Mouse (Mus musculus): ENCODE data around the gene Ass1. TPM values are rescaled to one million over a fixed set of nuclear protein-coding genes. Genes with fewer than 3 reads are reported as not detected.

The Ass1 gene
- 10 to 100 TPM; 20.6 to 21.2 TPM for total RNA-seq (2021)

- peak; percentile 25 to 79 for DNase-seq (ENCODE audit: extremely low spot score in 1 of 2, low spot score in 2 of 2)
- intact Hi-C loops (cut with DNase I) = no loop called here
Observed at GRCm38 (mm10) chr2:31469931-31470682, at the start of gene Ass1. Ass1 (plus strand) TSS chr2:31470207.

GRCm38 (mm10) chr2:31420914-31421313 lies 49.1 kb upstream of the Ass1 start:
- intact Hi-C loops (cut with DNase I) = no loop called here

DNA sequence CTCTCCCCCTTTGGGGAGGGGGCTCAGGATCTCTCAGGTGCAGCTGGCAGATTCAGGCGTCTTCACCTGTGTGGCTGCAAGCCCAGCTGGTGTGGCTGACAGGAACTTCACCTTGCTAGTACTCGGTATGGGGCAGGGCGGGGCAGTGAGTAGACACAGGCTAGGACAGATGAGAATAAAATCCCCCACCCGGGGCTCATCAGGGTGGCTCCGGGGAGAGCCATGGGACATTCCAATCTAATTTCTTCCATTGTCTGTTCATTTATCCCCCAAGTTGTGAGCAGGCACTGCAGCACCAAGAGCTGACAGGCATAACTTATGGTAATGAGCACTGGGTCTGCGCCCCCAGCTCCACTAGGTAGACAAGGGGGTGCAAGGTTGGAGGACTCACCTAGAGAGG lies 47.4 kb upstream of the Ass1 start:
- intact Hi-C loops (cut with DNase I) = no loop called here

More at GRCm38 (mm10) chr2:31420914-31421313, 49.1 kb upstream of the Ass1 start:
- DNase-seq (ENCODE audit: extremely low spot score in 1 of 2, low spot score in 2 of 2) = no peak

GRCm38 (mm10) chr2:31431477-31431876 lies 38.5 kb upstream of the Ass1 start:
- intact Hi-C loops (cut with DNase I) = no loop called here
- peak in 1 of 2 experiments; percentile 46 for DNase-seq (ENCODE audit: extremely low spot score in 1 of 2, low spot score in 2 of 2)

More for the DNA sequence above, 47.4 kb upstream of the Ass1 start:
- DNase-seq (ENCODE audit: extremely low spot score in 1 of 2, low spot score in 2 of 2) = no peak

GRCm38 (mm10) chr2:31434746-31435145 lies 35.3 kb upstream of the Ass1 start:
- no peak for DNase-seq (ENCODE audit: extremely low spot score in 1 of 2, low spot score in 2 of 2)
- intact Hi-C loops (cut with DNase I) = no loop called here

- intact Hi-C loops (cut with DNase I) = no loop called here
- DNase-seq (ENCODE audit: extremely low spot score in 1 of 2, low spot score in 2 of 2) = peak in 1 of 2 experiments; percentile 47
Observed at GRCm38 (mm10) chr2:31435567-31435966, 34.4 kb upstream of the Ass1 start.

- intact Hi-C loops (cut with DNase I) = no loop called here
- DNase-seq (ENCODE audit: extremely low spot score in 1 of 2, low spot score in 2 of 2) = no peak
Observed at GRCm38 (mm10) chr2:31437480-31438245, 32.3 kb upstream of the Ass1 start.

- intact Hi-C loops (cut with DNase I) = no loop called here
- DNase-seq (ENCODE audit: extremely low spot score in 1 of 2, low spot score in 2 of 2) = no peak
Observed at GRCm38 (mm10) chr2:31439576-31439975, 30.4 kb upstream of the Ass1 start.

DNA sequence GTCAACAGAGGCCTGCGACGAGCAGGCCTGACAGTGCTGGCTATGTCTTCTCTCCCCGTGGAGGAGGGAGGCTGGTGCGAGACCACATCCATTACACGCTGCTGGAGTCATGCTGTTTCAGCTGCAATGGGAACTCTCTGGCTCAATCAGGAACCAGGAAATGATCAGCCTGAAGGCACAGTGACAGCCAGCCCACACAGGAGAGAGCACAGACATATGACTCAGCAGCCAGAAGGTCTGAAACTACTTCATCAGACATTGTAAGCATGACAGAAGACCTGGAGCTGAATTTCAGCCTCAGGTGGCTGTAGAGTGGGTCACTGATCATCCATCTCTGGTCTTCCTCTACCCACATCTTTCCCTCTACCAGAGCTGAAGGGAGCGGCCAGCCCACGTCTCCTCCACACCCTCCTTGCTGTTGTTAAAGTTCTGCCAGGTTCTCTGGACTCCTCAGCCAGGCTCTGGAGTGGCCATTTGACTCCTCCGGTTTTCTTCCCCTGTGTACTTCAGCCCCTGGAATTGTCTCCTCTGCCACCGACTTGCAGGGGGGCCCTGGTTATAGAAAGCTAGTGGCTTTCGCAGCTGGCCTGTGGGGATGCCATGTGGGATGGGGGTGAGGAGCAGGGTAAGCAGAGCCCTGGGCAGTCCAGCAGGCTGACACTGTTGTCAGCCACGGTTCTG lies 27.4 kb upstream of the Ass1 start:
- no peak for DNase-seq (ENCODE audit: extremely low spot score in 1 of 2, low spot score in 2 of 2)
- intact Hi-C loops (cut with DNase I) = no loop called here

GRCm38 (mm10) chr2:31446036-31446435 lies 24.0 kb upstream of the Ass1 start:
- intact Hi-C loops (cut with DNase I) = no loop called here
- no peak for DNase-seq (ENCODE audit: extremely low spot score in 1 of 2, low spot score in 2 of 2)

- no peak for DNase-seq (ENCODE audit: extremely low spot score in 1 of 2, low spot score in 2 of 2)
- intact Hi-C loops (cut with DNase I) = no loop called here
Observed at GRCm38 (mm10) chr2:31446456-31446855, 23.6 kb upstream of the Ass1 start.

GRCm38 (mm10) chr2:31447536-31447935 lies 22.5 kb upstream of the Ass1 start:
- intact Hi-C loops (cut with DNase I) = no loop called here

DNA sequence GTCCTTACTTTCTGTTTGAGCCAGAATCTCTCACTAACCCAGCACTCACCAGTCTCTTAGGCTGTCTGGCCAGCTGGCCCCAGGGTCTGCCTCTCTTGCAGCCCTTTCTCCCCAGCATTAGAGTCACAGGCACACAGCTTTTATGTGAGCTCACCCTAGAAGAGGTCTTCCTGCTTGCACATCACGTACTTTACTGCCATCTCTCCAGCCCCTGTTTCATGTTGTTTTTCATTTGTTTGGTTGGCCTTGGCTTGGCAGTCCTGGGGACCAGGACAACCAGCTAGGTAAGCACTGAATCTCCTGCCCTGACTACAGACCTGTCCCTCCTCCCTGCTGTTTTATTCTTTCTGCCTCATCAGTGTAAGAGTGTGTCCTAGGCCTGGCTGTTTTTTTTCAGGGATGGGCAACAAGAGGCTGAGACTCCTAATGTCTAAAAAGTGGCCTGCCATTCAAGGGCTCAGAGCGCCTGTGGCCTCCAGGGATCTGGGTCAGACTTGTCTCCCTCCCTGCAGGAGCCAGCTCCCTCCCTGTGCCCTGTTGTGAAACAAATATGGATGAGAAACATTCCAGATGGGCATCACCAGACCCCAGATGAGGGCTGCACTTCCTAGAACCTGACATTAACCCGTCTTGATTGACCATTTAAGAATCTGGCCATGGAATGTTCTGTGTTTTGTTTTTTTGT lies 21.1 kb upstream of the Ass1 start:
- DNase-seq (ENCODE audit: extremely low spot score in 1 of 2, low spot score in 2 of 2) = no peak
- intact Hi-C loops (cut with DNase I) = no loop called here

More at GRCm38 (mm10) chr2:31447536-31447935, 22.5 kb upstream of the Ass1 start:
- no peak for DNase-seq (ENCODE audit: extremely low spot score in 1 of 2, low spot score in 2 of 2)

GRCm38 (mm10) chr2:31449441-31449815 lies 20.6 kb upstream of the Ass1 start:
- intact Hi-C loops (cut with DNase I) = no loop called here
- DNase-seq (ENCODE audit: extremely low spot score in 1 of 2, low spot score in 2 of 2) = peak; percentile 59 to 75

DNA sequence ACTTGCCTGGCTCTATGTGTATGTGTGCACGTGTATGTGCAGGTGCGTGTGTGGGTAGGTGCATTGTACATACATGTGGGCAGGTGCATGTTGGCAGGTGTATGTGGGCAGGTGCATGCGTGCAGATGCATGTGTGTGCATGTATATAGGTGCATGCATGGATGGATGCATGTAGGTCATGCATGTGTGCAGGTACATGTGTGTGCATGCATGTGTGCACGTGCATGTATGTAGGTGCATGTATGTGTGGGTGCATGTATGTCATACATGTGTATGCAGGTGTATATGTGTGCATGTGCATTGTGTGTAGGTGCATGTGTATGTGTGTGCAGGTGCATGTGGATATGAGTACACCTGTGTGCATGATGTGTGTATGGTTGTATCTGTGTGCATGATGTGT lies 20.1 kb upstream of the Ass1 start:
- intact Hi-C loops (cut with DNase I) = no loop called here

DNA sequence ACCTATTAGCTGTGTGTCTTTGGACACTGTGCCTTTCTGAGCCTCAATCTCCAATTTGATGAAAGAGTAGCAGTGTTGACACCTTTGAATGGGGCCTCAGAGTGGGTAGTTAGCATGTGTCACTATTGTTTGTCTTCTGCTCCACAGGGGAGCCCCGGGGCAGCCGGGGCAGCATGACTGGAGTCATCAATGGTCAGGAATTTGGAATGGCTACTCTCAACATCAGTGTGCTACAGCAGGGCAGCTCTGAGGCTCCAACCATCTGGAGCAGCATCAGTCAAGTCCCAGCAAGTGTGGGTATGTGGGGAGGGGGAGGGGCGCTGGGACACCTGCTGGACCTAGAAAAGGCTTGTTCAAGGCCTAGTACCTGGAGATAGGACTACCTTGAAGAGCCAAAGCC lies 19.3 kb upstream of the Ass1 start:
- intact Hi-C loops (cut with DNase I) = no loop called here
- DNase-seq (ENCODE audit: extremely low spot score in 1 of 2, low spot score in 2 of 2) = no peak

More for the DNA sequence above, 20.1 kb upstream of the Ass1 start:
- no peak for DNase-seq (ENCODE audit: extremely low spot score in 1 of 2, low spot score in 2 of 2)

DNA sequence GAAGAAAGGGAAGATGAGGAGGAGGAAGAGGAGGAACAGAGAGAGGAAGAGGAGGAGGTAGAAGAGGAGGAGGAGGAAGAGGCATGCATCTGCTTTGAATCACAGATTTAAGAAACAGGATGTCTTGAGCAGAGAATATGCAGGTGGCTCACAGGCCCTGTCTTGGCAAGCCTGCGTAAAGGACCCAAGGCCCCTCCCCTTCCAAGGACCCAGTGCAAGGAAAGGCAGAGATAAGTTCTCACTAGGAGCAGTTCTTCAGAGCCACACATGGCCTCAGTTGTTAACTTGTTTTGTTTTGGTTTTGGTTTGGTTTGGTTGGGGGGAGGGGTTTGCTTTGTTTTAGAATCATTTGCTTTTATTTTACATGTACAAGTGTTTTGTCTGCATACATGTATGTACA lies 18.5 kb upstream of the Ass1 start:
- no peak for DNase-seq (ENCODE audit: extremely low spot score in 1 of 2, low spot score in 2 of 2)
- intact Hi-C loops (cut with DNase I) = no loop called here

GRCm38 (mm10) chr2:31453011-31453410 lies 17.0 kb upstream of the Ass1 start:
- intact Hi-C loops (cut with DNase I) = no loop called here
- DNase-seq (ENCODE audit: extremely low spot score in 1 of 2, low spot score in 2 of 2) = no peak

DNA sequence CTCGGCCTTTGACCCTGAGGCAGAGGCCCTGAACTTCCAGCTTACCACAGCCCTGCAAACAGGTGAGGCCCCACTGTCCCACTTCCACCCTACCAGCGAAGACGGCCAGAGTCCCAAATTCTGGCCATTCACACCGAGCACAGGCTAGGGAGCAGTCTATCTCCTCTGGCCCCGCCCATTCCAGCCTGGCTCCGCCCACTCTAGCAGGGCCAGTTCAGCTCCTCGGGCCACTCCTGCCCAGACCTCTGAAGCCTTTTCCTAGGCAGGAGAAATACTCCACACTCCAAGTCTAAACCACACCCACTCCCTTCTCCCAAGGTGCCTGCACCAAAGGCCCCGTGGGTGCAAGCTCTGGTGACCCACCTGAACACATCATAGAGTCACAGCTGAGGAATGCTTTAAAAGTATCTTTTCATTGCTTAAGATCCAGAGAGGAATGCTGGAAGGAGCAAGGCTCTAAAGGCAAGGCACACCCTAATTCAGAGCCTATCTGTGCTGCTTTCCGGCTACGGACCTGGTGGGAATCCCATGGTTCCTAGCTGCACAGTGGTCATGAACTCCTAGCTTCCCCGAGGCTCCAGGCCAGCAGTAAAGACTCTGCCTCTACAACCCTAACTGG lies 16.3 kb upstream of the Ass1 start:
- DNase-seq (ENCODE audit: extremely low spot score in 1 of 2, low spot score in 2 of 2) = no peak
- intact Hi-C loops (cut with DNase I) = no loop called here
